Mouse (Mus musculus) ovary, postnatal 14 days (tissue): ENCODE data around the gene Tapt1.
A peak's percentile ranks its signal among the peaks of the same experiment; 100 is the strongest.

ENCODE experiments used
- DNase-seq: peaks from one replicate; pipeline ENCODE4 v3.0.0; 2022; ENCODE audit warnings: low spot score

Tapt1 gene

GRCm38 (mm10) chr5:44233933-44234332 is 7.5 kb upstream of the Tapt1 start:
- no peak for DNase-seq

GRCm38 (mm10) chr5:44228756-44229155 is 2.3 kb upstream of the Tapt1 start:
- DNase-seq = no peak

- no peak for DNase-seq
These were observed 1.9 kb upstream of the Tapt1 start for GRCm38 (mm10) chr5:44228323-44228722.

GRCm38 (mm10) chr5:44227462-44227840 is 1.0 kb upstream of the Tapt1 start:
- no peak for DNase-seq

GRCm38 (mm10) chr5:44225911-44226520 is 410 bp downstream of the Tapt1 start:
- DNase-seq = peak; percentile 21

GRCm38 (mm10) chr5:44224916-44225600 is 1.4 kb downstream of the Tapt1 start:
- DNase-seq = no peak

GRCm38 (mm10) chr5:44224251-44224650 is 2.2 kb downstream of the Tapt1 start:
- no peak for DNase-seq

GRCm38 (mm10) chr5:44223341-44223881 is 3.0 kb downstream of the Tapt1 start:
- no peak for DNase-seq

- no peak for DNase-seq
These were observed 6.0 kb downstream of the Tapt1 start for GRCm38 (mm10) chr5:44220430-44220829.

- DNase-seq = no peak
These were observed 6.6 kb downstream of the Tapt1 start for GRCm38 (mm10) chr5:44219871-44220270.

GRCm38 (mm10) chr5:44218483-44218882 is 7.9 kb downstream of the Tapt1 start:
- no peak for DNase-seq

GRCm38 (mm10) chr5:44217685-44218041 is 8.8 kb downstream of the Tapt1 start:
- no peak for DNase-seq

- DNase-seq = no peak
These were observed 9.3 kb downstream of the Tapt1 start for GRCm38 (mm10) chr5:44217041-44217684.

GRCm38 (mm10) chr5:44215118-44215517 is 11.3 kb downstream of the Tapt1 start:
- DNase-seq = no peak

- DNase-seq = no peak
These were observed 12.4 kb downstream of the Tapt1 start for GRCm38 (mm10) chr5:44214025-44214424.

- no peak for DNase-seq
These were observed 13.0 kb downstream of the Tapt1 start for GRCm38 (mm10) chr5:44213391-44213790.

- DNase-seq = no peak
These were observed 14.5 kb downstream of the Tapt1 start for GRCm38 (mm10) chr5:44211818-44212465.

GRCm38 (mm10) chr5:44207286-44207685 is 19.1 kb downstream of the Tapt1 start:
- no peak for DNase-seq

- DNase-seq = no peak
These were observed 19.8 kb downstream of the Tapt1 start for GRCm38 (mm10) chr5:44206651-44207050.

- DNase-seq = no peak
These were observed 23.0 kb downstream of the Tapt1 start for GRCm38 (mm10) chr5:44203410-44203809.

GRCm38 (mm10) chr5:44201665-44202064 is 24.8 kb downstream of the Tapt1 start:
- no peak for DNase-seq

GRCm38 (mm10) chr5:44199109-44199508 is 27.3 kb downstream of the Tapt1 start:
- DNase-seq = no peak

- no peak for DNase-seq
These were observed 28.0 kb downstream of the Tapt1 start for GRCm38 (mm10) chr5:44198471-44198870.
